Mouse (Mus musculus): ENCODE measurements around the gene Zfp276.

DNA sequence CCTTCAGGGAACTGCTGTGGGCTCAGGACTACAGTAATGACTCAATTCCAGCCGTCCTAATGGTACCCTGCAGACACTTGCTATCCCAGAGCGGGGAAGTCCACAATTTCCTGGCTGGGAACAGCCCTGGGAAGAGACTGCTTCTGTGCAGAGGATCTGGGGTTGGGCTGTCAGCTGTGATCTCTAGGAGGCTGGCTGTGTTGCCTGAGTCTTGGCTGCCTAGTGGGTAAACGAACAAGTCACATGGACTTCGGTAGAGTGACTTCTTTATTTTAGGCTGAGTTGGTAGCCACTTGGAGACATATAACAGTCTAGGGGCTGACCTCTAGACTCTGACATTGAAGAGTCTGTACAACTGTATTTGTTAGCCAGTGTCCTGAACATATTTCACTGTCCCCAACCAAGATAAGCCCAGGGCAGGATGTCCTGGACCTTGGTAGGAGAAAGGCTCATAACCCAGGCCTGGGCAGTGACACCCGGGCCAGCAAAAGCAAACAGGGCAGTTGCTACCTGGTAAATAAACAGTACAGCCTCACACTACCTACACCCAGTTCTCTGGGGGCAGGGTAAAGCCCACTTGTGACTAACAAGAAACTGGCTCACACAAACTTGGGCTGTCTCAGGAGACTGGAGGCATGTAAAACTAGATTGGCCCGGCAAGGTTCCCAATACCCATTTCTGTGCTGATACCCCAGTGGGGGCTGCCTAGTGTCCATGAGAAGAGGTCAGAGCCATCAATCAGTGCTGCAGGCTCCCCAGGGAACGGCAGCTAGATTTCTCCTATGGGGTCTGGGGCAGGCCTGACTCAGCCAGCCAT, 11.7 kb upstream of the Zfp276 start:
- no peak for TF ChIP-seq CTCF (IDR thresholded peaks at IDR 0.05; ENCODE audit: control insufficient read depth, insufficient read depth, insufficient read length)
- TF ChIP-seq MYOD1 (IDR thresholded peaks at IDR 0.05; ENCODE audit: control insufficient read depth, insufficient read length, low read depth), result no peak
- TF ChIP-seq MAX (IDR thresholded peaks at IDR 0.05), result no peak
- TF ChIP-seq USF1 (IDR thresholded peaks at IDR 0.05; ENCODE audit: low read depth), result no peak

All from C2C12 (cell line).